Mouse (Mus musculus): ENCODE results near the gene Bcl2.

- no peak for TF ChIP-seq MAFK (IDR thresholded peaks at IDR 0.05; ENCODE audit: insufficient read depth, low read depth, low read length)
- no peak for TF ChIP-seq CHD2 (IDR thresholded peaks at IDR 0.05; ENCODE audit: low read depth, low read length)
- no peak for TF ChIP-seq HCFC1 (IDR thresholded peaks at IDR 0.05; ENCODE audit: borderline replicate concordance, insufficient read depth, low read length)
- no peak for TF ChIP-seq ZC3H11A (IDR thresholded peaks at IDR 0.05; ENCODE audit: borderline replicate concordance, low read depth, low read length)
- no peak for TF ChIP-seq ZNF384 (IDR thresholded peaks at IDR 0.05; ENCODE audit: low read depth, low read length)
These were observed 111.5 kb downstream of the Bcl2 start for GRCm38 (mm10) chr1:106602536-106602935.
